Comparison of ENCODE assay signal across 9 mouse cellular contexts in genomic region chr7:30394871-30395270, GRCm38 (mm10). TPM values are rescaled to one million over a fixed set of nuclear protein-coding genes. Genes with fewer than 3 reads are reported as not detected.
DNase-seq lines count a peak whose midpoint lies in the region; ATAC-seq and TF ChIP-seq lines count a peak whose summit lies in the region.
"Had no signal": no experiment of that assay in that cellular context is flagged by ENCODE, and none has a peak within 500 bp of the region (broad histone marks: within the 10 kb centered on the region; RNA-seq: fewer than 3 reads in every experiment).

No protein-coding gene starts in this region.

- TF ChIP-seq CTCF in lung, postnatal 0 days (IDR thresholded peaks at IDR 0.05): peak; percentile 41

- H3K4me1 ChIP-seq in heart, embryonic 13.5 days: no peaks in the 10 kb centered on the region; the same call in 1 of the 2 replicates
- no peaks in the 10 kb centered on the region for H3K4me1 ChIP-seq in lung, postnatal 0 days (ENCODE audit: insufficient read depth, low read depth, low read length)
- H3K4me1 ChIP-seq: stomach, embryonic 15.5 days had no signal

- peak overlapping the region; percentile 63; the same call in 1 of the 2 replicates for H3K27ac ChIP-seq in heart, embryonic 13.5 days (replicated peaks)
- H3K27ac ChIP-seq in lung, postnatal 0 days (ENCODE audit: low read length): no peak overlapping the region

- no peak for ATAC-seq in heart, embryonic 13.5 days (ENCODE audit: extremely low read depth, insufficient number of reproducible peaks, low FRiP score, low TSS enrichment)
- ATAC-seq in lung, postnatal 0 days: no peak

- no peaks in the 10 kb centered on the region for H3K36me3 ChIP-seq in heart, embryonic 13.5 days
- H3K36me3 ChIP-seq in lung, postnatal 0 days (ENCODE audit: insufficient read depth, low read length): no peaks in the 10 kb centered on the region
- H3K36me3 ChIP-seq: stomach, embryonic 15.5 days had no signal

- DNase-seq in heart, adult 8-10 months (ENCODE audit: low spot score): no peak
- peak; percentile 47 to 64 for DNase-seq in spleen, postnatal 36 days (ENCODE audit: low spot score in 2 of 2)
- no peak for DNase-seq in spleen, postnatal 4 days (ENCODE audit: low spot score in 2 of 2)
- no peak for DNase-seq in lung, postnatal 0 days (ENCODE audit: low spot score)
- no peak for DNase-seq in layer of hippocampus, postnatal 25 days (ENCODE audit: extremely low spot score in 1 of 2, low spot score in 1 of 2)
- DNase-seq in right cerebral cortex, adult 18-20 months: no peak
- DNase-seq in urinary bladder, postnatal 36 days (ENCODE audit: low spot score in 2 of 2): no peak

- H3K4me2 ChIP-seq in heart, embryonic 13.5 days: no peak overlapping the region
- H3K4me2 ChIP-seq in lung, postnatal 0 days (replicated peaks; ENCODE audit: low read depth, low read length): no peak overlapping the region
- H3K4me2 ChIP-seq: stomach, embryonic 15.5 days had no signal

- no peak for TF ChIP-seq EP300 in lung, postnatal 0 days (IDR thresholded peaks at IDR 0.05)

- no peaks in the 10 kb centered on the region for H3K9me3 ChIP-seq in heart, embryonic 13.5 days
- H3K9me3 ChIP-seq in lung, postnatal 0 days (ENCODE audit: low read length): no peaks in the 10 kb centered on the region
- H3K9me3 ChIP-seq: stomach, embryonic 15.5 days had no signal

- no peak overlapping the region for H3K4me3 ChIP-seq in heart, embryonic 13.5 days
- H3K4me3 ChIP-seq in lung, postnatal 0 days (ENCODE audit: low read depth, low read length): no peak overlapping the region
- H3K4me3 ChIP-seq: stomach, embryonic 15.5 days had no signal

- WGBS in heart, embryonic 13.5 days: 41% methylated on average over 2 of the region's 2 CpGs
- 39% methylated on average over 2 of the region's 2 CpGs for WGBS in lung, postnatal 0 days

- no peaks in the 10 kb centered on the region for H3K27me3 ChIP-seq in heart, embryonic 13.5 days (replicated peaks)
- H3K27me3 ChIP-seq in lung, postnatal 0 days (replicated peaks; ENCODE audit: insufficient read depth, low read length): no peaks in the 10 kb centered on the region
- H3K27me3 ChIP-seq: stomach, embryonic 15.5 days had no signal

- H3K9ac ChIP-seq in heart, embryonic 13.5 days: no peak overlapping the region
- H3K9ac ChIP-seq in lung, postnatal 0 days (replicated peaks; ENCODE audit: low read depth): no peak overlapping the region
- H3K9ac ChIP-seq: stomach, embryonic 15.5 days had no signal

RNA-seq across cellular contexts. Expression of gene Tyrobp, which starts 18.7 kb away (rescaled TPM):
- polyA plus RNA-seq in heart, embryonic 13.5 days (2015; fragmentation: Nextera tagmentation; extraction: Ambion mirVana): 27.8 and 28.7 TPM in 2 replicates
- 10 to 100 TPM; 13.5 to 26.2 (median 16.5) TPM for total RNA-seq in heart, adult 8-10 months (2022)
- 209 and 244 TPM in 2 replicates for polyA plus RNA-seq in lung, postnatal 0 days (2015; fragmentation: Nextera tagmentation; extraction: Ambion mirVana)
- 10 to 100 TPM; 28.8 to 31.4 TPM for total RNA-seq in layer of hippocampus, postnatal 25 days (2021)

RNA-seq across cellular contexts. Expression of gene Hcst, which starts 24.8 kb away (rescaled TPM):
- 0.66 and 0.90 TPM in 2 replicates for polyA plus RNA-seq in heart, embryonic 13.5 days (2015; fragmentation: Nextera tagmentation; extraction: Ambion mirVana)
- not detected for total RNA-seq in heart, adult 8-10 months (2022)
- polyA plus RNA-seq in lung, postnatal 0 days (2015; fragmentation: Nextera tagmentation; extraction: Ambion mirVana): 7.2 and 9.4 TPM in 2 replicates
- total RNA-seq in layer of hippocampus, postnatal 25 days (2021): 1 to 10 TPM in 1 of 2 experiments, under 1 TPM in 1; 0.98 to 1.0 TPM

RNA-seq across cellular contexts. Expression of gene Nfkbid, which starts 26.7 kb away (rescaled TPM):
- polyA plus RNA-seq in heart, embryonic 13.5 days (2015; fragmentation: Nextera tagmentation; extraction: Ambion mirVana): 1.2 and 1.4 TPM in 2 replicates
- under 1 TPM in 3 of 4 experiments, not detected in 1; 0.12 to 0.46 (median 0.28) TPM for total RNA-seq in heart, adult 8-10 months (2022)
- polyA plus RNA-seq in lung, postnatal 0 days (2015; fragmentation: Nextera tagmentation; extraction: Ambion mirVana): 1.9 and 2.5 TPM in 2 replicates
- total RNA-seq in layer of hippocampus, postnatal 25 days (2021): 1 to 10 TPM; 2.9 to 3.0 TPM

RNA-seq across cellular contexts. Expression of gene Lrfn3, which starts 32.3 kb away (rescaled TPM):
- polyA plus RNA-seq in heart, embryonic 13.5 days (2015; fragmentation: Nextera tagmentation; extraction: Ambion mirVana): 1.9 TPM in 2 replicates
- total RNA-seq in heart, adult 8-10 months (2022): 1 to 10 TPM; 1.3 to 2.4 (median 1.6) TPM
- polyA plus RNA-seq in lung, postnatal 0 days (2015; fragmentation: Nextera tagmentation; extraction: Ambion mirVana): 2.0 and 2.8 TPM in 2 replicates
- 10 to 100 TPM; 33.6 to 34.7 TPM for total RNA-seq in layer of hippocampus, postnatal 25 days (2021)

RNA-seq across cellular contexts. Expression of gene Aplp1, which starts 50.5 kb away (rescaled TPM):
- polyA plus RNA-seq in heart, embryonic 13.5 days (2015; fragmentation: Nextera tagmentation; extraction: Ambion mirVana): 26.8 and 29.5 TPM in 2 replicates
- 1 to 10 TPM; 3.2 to 4.2 (median 3.6) TPM for total RNA-seq in heart, adult 8-10 months (2022)
- polyA plus RNA-seq in lung, postnatal 0 days (2015; fragmentation: Nextera tagmentation; extraction: Ambion mirVana): 6.8 and 8.1 TPM in 2 replicates
- total RNA-seq in layer of hippocampus, postnatal 25 days (2021): 1,000 to 10,000 TPM; 1,227 to 1,377 TPM

Comparison
In these comparisons a context has a peak if more than half of its experiments do, and no peak if none do; other contexts are left out.
1. DNase-seq: peak in spleen, postnatal 36 days (2 of 2); none in heart, adult 8-10 months (single experiment), spleen, postnatal 4 days (0 of 2), lung, postnatal 0 days (single experiment), layer of hippocampus, postnatal 25 days (0 of 2), right cerebral cortex, adult 18-20 months (single experiment) and urinary bladder, postnatal 36 days (0 of 2).